Mouse (Mus musculus): ENCODE results near the gene Mst1. TPM values are rescaled to one million over a fixed set of nuclear protein-coding genes. Genes with fewer than 3 reads are reported as not detected.

The Mst1 gene
- total RNA-seq, 2 experiments from 2014 or later, result not detected

- DNase-seq (ENCODE audit: low spot score in 2 of 2), result no peak
- Histone ChIP-seq H3K4me3 (no peak overlapping the region), H3K27ac (no peak overlapping the region)
- TF ChIP-seq CTCF (conservative IDR thresholded peaks at IDR 0.05), result peak; percentile 30; the same call in 1 of the 2 replicates
Measured at GRCm38 (mm10) chr9:108131502-108131901, 51.3 kb downstream of the Mst1 start.

GRCm38 (mm10) chr9:108132373-108132772 lies 52.1 kb downstream of the Mst1 start:
- no peak for DNase-seq (ENCODE audit: low spot score in 2 of 2)
- Histone ChIP-seq H3K4me3 (no peak overlapping the region), H3K27ac (no peak overlapping the region)
- TF ChIP-seq CTCF (conservative IDR thresholded peaks at IDR 0.05), result no peak

GRCm38 (mm10) chr9:108133478-108133877 lies 53.2 kb downstream of the Mst1 start:
- peak overlapping the region; percentile 72 for H3K27ac ChIP-seq
- DNase-seq (ENCODE audit: low spot score in 2 of 2), result no peak
- TF ChIP-seq CTCF (conservative IDR thresholded peaks at IDR 0.05), result no peak
- no peak overlapping the region for H3K4me3 ChIP-seq

Small RNAs within 50 kb of the gene (microRNA-seq; reads per million reads assigned to microRNA genes)
- gene Gm47303 (0 reads per million in 2 experiments), gene Mir7088 (0 reads per million in 2 experiments)

Other genes with a start within 250 kb of the Mst1 start
- gene Rbm6, start 207.2 kb upstream of the Mst1 start, total RNA-seq (2021), result 10 to 100 TPM; 60.7 to 70.3 TPM
- gene Mon1a, start 192.3 kb upstream of the Mst1 start, total RNA-seq (2021), result 10 to 100 TPM; 26.9 to 27.6 TPM
- gene Mst1r, start 173.6 kb upstream of the Mst1 start, total RNA-seq (2021), result 1 to 10 TPM; 1.3 to 2.4 TPM
- gene Actl11, start 152.0 kb upstream of the Mst1 start, total RNA-seq (2021), result not detected
- gene Camkv, start 144.8 kb upstream of the Mst1 start, total RNA-seq (2021), result 100 to 1,000 TPM; 532 to 547 TPM
- 10 to 100 TPM; 23.1 to 23.9 TPM for gene Traip, start 130.3 kb upstream of the Mst1 start, total RNA-seq (2021)
- 1 to 10 TPM; 5.4 to 5.7 TPM for gene Uba7, start 104.9 kb upstream of the Mst1 start, total RNA-seq (2021)
- gene Gm20661, start 97.4 kb upstream of the Mst1 start, total RNA-seq (2021), result 1 to 10 TPM; 1.1 to 1.7 TPM
- gene Inka1, start 94.6 kb upstream of the Mst1 start, total RNA-seq (2021), result 10 to 100 TPM in 1 of 2 experiments, 1 to 10 TPM in 1; 9.7 to 10.8 TPM
- gene Cdhr4, start 87.9 kb upstream of the Mst1 start, total RNA-seq (2021), result 1 to 10 TPM; 5.8 to 6.4 TPM
- gene Gm20662, start 84.1 kb upstream of the Mst1 start, total RNA-seq (2021), result 1 to 10 TPM; 2.4 to 3.8 TPM
- gene Ip6k1, start 77.9 kb upstream of the Mst1 start, total RNA-seq (2021), result 100 to 1,000 TPM; 222 to 228 TPM
- 10 to 100 TPM; 17.5 to 17.7 TPM for gene Gmppb, start 31.2 kb upstream of the Mst1 start, total RNA-seq (2021)
- 1 to 10 TPM; 2.0 to 2.6 TPM for gene Amigo3, start 27.3 kb upstream of the Mst1 start, total RNA-seq (2021)
- 100 to 1,000 TPM in 1 of 2 experiments, 10 to 100 TPM in 1; 95.7 to 111 TPM for gene Rnf123, start 2.9 kb downstream of the Mst1 start, total RNA-seq (2021)
- 10 to 100 TPM; 35.3 to 37.0 TPM for gene Apeh, start 14.2 kb downstream of the Mst1 start, total RNA-seq (2021)
- gene Bsn, start 109.9 kb downstream of the Mst1 start, total RNA-seq (2021), result 100 to 1,000 TPM; 236 to 246 TPM
- gene Dag1, start 183.5 kb downstream of the Mst1 start, total RNA-seq (2021), result 10 to 100 TPM; 74.4 to 76.5 TPM
- gene Nicn1, start 210.0 kb downstream of the Mst1 start, total RNA-seq (2021), result 100 to 1,000 TPM; 109 to 114 TPM
- 10 to 100 TPM; 32.9 to 34.4 TPM for gene Amt, start 216.4 kb downstream of the Mst1 start, total RNA-seq (2021)
- 100 to 1,000 TPM; 155 to 163 TPM for gene Rhoa, start 225.7 kb downstream of the Mst1 start, total RNA-seq (2021)
- 10 to 100 TPM; 35.4 to 36.0 TPM for gene Tcta, start 225.7 kb downstream of the Mst1 start, total RNA-seq (2021)